Mouse (Mus musculus) thymus, postnatal 36 days (tissue): ENCODE measurements at regions not wholly inside any gene's neighbourhood (a gene's known extent, or its start where the extent isn't known, plus 50 kb on each side); places are given as distances from the start of the nearest gene placed in this dataset.
"Not testable (repeated sequence)": the region's sequence is repeated elsewhere in the genome, so short reads cannot be mapped to it uniquely, and the experiment has no call there.

ENCODE experiments used
- DNase-seq, 2 experiments: peaks; one replicate each; pipeline ENCODE4 v3.0.0; 2022; ENCODE audit warnings: mixed read lengths in 2 of 2

DNA sequence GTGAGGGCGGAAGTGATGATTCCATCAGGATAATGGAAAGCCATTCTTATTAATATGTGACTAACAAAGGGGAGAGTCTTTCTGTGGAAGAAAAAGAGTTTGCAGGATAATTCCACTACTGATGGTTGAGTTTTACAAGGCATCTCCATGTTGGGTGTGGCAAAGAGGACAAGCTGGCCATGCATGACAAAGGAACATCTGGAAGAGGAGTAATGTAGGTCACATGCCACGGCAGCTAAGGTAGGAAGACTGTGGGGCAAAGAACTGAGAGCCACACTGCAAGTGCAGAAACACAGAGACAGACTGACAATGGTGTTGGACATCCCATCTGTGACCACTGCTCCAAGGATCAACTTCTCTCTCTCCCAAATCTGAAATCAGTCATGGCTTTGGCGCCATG lies 196.4 kb upstream of the Gdi2 start:
- no peak for DNase-seq

DNA sequence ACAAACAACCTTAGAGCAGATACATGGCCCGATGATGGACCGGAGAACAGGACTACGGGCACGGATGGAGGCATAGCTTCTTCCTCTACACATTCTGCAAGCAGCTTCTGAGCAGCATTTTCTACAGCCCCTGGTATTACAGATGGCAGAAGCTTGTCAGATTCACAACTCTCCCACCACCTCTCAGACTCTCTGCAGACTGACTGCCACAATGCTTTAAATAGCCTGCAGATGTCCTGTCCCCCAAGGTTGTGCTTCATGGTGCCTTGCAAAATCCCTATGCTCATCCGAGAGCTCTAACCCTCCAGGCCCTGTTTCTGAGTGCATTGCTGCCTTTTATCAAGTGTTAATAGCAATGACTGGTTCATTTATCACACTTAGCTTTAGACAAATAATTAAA lies 194.3 kb upstream of the Gdi2 start:
- no peak for DNase-seq

DNA sequence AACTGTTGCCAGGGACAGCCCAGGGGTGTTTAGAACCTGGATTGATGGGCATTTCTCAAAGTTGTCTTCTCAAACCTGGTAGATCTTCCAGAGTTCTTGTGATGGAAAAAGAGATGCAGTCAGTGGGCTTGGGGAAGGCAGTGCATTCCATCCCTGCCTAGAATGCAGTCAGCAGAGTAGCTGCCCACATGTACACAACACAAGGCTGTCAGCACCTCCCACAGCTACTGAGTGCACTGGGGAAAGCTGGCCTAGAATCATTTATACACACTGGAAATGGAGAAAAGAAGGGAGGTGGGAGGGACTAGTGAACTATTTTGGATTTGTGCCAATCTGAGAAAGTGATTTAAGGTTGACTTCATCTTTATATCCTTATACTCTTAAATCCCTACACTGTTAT lies 183.0 kb upstream of the Gdi2 start:
- DNase-seq, result not testable (repeated sequence)

DNA sequence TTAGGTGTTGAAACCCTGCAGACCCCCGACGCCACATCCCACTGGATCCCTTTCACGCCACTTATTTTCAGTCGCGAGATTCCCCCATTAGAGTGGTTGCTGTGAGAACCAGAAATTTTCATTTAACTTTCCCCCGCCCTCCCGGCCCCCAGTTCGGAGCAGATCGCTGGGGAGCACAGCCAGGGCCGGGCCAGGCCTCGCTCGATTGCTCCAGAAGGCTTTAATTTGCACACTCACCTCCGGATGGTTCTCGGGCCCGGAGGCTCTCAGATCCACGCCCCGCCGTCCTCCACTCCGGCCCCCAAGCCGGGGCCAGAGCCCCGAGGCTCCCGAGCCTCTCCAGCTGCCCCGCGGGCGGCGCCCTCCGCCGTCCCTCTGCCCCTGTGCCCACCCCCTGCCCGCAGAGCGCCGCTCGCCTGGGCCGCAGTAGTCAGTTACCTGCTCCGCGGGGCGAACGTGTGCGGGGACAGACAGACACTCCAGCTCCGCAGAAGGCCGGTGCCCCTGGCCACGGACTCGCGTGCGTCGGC lies 179.7 kb upstream of the Gdi2 start:
- no peak for DNase-seq

DNA sequence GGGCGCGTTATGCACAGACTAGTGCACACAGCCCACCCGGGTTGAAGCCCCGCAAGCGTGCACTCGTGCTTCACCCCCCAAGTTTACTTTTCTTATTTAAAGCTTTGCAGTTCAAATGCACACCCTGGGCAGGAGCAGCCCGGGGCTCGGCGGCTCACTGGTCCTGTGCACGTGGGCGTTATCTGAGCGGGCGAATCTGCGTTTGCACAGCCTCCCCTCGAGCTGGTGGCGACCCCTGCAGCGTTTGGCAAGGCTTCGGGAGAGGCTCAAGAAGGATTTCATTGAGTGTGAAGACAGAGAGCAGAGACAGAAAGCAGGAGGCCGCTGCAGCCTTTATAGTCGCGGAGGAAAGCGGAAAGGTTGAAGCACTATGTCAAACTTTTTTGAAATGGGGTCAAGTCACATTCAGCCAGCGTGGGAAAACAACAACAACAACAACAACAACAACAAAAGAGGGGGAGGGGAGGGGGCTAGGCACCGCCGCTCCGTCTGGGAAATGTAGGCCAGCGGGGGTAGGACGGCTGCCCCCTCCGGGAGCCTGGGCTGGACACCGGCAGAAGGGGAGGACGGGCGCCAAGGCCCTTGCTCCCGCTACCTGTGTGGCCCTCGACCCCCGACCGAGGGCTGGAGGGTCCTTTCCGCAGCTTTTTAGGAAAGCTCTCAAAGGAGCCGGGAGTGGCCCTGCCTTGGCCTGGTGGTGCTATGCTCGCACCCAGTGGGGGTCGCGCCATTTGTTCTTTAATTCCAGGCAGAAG lies 178.7 kb upstream of the Gdi2 start:
- no peak for DNase-seq

DNA sequence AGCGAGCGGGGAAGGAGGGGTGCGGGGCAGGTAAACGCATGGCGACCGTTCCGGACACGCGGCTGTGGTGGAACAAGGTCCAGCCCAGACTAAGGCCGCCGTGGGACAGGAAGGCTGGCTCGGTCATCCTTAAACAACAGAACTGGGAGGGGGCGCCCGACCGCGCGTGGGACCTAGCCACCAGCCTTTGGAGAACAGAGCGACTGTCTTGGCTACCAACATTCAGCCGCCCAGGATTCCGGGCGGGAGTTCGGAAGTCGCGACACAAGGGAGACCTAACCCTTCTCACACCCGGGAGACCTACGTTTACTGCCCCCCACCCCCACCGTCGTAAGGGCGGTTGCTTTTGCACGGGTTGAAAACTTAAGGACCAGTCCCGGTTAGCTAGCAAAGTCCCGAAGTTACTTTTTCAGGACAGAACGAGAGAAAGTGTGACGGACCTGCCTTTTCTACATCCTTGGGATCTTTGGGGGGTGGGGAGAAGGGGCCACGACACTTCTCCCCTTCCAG lies 178.1 kb upstream of the Gdi2 start:
- not testable (repeated sequence) for DNase-seq

DNA sequence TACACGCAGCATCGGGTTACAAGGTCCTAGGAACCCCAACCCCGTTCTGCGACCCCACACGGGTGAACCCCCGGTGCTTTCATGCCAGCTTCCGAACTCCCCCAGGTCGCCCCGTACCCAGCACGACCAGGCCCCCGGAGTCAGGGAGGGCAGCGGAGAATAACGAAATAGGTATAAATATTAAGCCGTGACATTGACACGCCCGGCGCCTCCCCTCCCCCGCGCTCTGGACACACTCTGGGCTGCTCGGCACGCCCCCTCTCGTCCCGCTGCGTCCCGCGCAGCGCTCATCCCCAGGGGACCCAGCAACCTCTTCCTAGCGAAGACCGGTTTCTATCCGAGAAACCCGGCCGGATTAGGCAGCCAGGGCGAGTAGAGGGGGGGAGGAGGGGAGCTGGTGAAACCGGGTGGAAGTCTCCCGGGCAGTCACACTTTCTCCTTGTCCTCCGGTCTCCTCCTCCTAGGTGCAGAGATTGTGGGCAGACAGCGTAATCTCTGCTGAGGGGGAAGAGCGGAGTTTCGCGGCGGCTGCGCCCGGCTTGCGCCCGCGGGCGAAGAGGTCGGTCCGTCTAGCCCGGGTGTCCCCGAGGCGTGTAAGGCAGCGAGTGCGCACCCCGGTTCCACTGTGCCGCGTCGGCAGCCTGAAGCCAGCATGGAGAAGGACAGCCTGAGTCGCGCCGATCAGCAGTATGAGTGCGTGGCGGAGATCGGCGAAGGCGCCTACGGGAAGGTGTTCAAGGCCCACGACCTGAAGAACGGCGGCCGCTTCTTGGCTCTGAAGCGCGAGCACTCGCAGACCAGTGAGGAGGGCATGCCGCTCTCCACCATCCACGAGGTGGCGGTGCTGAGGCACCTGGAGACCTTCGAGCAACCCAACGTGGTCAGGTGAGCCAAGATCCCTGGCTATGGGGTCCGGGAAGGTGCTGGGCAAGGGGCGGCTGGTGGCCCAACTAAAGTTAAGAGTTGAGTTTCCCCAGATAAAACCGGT lies 177.1 kb upstream of the Gdi2 start:
- DNase-seq, result no peak

DNA sequence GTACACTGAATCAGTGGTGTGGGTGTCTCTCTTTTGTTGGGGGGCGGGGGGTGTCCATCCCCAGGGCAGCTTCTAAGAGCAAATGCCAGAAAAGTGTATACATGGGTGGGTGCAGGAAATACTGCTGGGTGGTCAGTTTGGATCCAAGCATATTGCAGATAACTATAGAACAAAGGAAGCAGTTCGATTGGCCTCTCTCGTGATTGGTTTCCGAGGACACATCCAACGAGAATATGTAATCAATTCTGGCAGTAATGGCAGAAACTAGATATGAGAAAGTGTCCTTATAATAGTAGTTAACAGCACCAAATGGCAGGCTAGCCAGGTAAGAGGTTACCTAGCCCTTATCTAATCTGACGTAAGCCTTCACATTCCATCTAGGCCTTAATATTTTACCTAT lies 165.2 kb upstream of the Gdi2 start:
- no peak for DNase-seq

DNA sequence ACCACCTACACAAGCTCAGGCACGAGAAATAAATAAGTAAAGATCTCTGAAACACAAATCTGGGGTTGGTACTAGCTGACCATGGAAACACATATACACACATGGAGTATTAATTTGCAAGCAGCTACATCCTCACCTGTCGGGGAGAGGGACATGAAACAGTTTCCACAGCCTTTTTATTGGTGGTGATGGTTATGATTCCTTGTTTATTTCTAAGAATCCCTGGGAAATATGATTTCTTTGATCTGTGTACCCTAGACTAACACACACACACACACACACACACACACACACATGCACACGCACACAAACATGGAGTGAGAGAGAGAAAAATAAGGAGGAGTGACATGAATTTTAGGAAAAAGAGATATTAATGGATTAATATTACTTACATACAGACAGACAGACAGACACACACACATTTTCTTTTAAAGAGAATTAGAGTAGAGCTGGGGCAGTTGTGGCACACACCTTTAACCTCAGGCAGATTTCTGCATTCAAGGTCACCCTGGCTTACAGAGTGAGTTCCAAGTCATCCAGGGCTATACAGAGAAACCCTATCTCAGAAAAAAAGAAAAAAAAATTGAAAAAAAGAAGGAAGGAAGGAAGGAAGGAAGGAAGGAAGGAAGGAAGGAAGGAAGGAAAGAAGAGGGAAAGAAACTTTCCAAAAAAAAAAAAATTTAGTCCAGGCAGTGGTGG lies 164.2 kb upstream of the Gdi2 start:
- DNase-seq, result not testable (repeated sequence)

DNA sequence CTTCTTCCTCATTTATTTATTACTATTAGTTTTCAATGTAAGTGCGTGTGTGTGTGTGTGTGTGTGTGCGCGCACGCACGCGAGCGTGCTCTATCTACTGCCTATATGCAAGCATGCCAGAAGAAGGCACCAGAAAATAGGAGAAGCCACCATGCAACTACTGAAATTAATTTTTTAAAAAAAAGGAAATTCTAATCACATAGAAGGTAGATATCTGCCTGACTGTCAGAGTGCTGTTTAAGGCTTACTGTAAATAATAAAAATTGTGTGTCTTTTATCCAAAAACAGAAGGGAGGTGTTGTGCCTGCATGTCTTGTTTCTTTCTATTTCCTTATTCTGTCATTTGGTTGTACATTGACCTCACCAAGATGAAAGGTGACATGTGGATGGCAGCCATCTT lies 163.1 kb upstream of the Gdi2 start:
- DNase-seq, result no peak

DNA sequence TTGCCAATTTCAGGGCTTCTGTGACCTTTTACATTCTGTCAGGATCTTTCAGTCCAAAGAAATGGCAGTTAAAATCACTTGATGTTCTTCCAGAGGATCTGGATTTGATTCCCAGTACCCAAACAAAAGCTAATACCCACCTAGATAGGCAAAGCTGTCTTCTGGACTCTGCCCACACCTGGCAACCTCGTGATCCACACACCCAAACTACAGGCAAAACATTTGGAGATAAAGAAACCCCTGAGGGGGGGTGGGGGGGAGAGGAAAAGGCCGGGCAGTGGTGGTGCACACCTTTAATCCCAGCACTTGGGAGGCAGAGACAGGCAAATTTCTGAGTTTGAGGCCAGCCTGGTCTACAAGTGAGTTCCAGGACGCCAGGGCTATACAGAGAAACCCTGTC lies 160.1 kb upstream of the Gdi2 start:
- not testable (repeated sequence) for DNase-seq

DNA sequence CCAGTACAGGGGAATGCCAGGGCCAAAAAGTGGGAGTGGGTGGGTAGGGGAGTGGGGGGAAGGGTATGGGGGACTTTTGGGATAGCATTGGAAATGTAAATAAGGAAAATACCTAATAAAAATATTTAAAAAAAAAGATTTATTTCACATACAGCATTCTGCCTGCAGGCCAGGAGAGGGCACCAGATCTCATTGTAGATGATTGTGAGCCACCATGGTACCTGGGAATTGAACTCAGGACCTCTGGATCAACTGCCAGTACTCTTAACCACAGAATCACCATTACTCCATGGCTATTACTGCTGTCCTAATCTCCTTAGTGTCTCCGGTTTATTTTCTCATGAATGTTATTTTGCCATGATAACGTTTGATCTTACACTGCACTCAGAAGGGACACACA lies 132.1 kb upstream of the Gdi2 start:
- DNase-seq, result not testable (repeated sequence)

DNA sequence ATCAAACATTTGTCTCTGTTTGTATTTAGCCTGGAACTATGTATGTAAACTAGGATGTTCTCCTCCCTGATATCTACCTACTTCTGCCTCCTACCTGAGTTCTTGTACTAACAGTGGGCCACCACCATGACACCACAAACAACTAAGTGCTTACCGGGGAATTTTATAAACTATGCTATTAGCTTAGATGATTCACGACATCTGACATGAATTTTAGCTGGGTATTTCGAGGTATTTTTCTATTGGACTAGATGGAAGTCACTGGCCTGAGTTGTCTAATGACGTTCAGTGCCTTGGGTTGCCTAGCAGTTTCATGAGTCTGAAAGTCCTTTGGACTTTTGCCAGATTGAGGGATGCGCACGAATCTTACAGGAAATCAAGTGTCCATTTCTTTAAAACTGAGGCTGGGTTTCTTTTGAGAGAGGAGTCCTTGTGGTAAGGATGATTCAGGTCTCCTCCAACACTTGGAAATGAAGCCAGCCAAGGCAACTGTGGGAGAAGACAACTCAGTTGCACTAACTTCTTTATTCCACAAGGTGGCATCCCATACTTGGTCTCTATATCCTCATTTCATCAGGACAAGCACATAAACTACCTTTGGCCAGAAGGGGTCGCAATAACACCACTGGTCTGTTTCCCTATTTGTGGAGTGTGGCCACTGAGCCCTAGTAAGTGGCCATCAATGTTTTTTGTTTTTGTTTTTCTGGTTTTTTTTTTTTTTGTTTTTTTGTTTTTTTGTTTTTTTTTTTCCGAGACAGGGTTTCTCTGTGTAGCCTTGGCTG lies 131.4 kb upstream of the Gdi2 start:
- DNase-seq, result peak; percentile 63 to 65

DNA sequence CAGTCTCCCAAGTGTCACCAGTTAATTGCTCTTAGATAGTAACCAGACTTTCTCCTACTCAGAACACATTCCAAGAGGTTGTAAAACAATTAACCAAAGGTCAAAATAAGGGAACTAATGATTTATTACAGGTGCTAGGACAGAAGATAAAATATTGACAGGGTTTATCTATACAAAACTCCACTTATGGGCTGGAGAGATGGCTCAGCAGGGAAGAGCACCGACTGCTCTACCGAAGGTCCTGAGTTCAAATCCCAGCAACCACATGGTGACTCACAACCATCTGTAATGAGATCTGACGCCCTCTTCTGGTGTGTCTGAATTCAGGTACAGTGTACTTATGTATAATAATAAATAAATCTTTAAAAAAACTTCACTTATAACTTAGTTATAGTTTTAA lies 127.6 kb upstream of the Gdi2 start:
- not testable (repeated sequence) for DNase-seq

DNA sequence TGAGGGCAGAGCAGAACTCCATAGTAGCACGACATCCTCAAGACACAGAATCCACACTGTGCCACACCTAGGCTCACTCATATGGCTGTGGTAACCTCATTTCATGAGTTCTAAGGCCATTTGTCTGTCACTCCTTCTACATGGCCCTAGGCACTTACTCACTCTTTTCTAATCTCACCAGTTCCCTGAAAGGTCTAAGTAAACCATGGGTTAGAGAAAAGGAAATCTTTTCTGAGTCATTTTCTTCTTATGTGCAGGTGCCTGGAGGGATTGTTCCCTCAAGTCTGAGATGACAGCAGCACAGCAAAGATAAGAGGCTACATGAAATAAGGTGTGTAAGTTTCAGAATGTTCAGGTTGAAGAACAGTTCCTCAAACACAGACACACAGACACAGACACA lies 120.8 kb upstream of the Gdi2 start:
- DNase-seq, result no peak

DNA sequence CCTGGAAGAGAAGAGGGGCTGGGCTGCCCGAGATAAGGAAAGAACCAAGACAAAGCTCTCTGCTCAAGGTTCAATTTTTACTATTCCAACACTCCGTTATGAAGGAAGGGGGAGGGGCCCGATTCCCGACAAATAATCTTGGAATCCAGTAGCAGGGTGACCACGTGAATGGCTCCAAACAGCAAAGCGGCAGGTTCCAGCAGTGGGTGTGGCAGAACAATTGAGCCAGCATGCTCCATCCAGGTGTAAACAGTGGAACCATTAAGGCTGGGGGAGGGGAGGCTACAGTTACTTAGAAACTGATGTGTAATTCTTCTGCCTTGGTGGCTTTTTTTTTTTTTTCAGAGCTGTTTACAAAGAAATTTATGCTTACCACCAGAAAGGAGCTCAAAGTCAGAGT lies 82.5 kb upstream of the Gdi2 start:
- DNase-seq, result not testable (repeated sequence)

DNA sequence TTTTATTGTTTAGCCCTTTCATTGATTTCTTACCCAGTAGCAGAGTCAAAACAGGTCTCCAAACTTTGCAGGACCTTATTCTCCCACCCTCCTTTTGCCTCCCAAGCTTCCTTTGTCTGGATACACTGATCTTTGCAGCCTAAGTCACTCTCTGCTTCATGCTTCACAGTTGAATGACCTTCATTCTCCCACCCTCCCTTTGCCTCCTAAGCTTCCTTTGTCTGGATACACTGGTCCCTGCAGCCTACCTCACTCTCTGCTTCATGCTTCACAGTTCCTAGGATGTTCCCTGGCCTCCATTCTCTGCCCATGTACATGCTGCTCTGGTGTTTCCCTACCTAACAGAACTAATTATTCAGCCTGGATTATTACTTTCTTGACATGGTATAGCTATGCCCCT lies 61.0 kb upstream of the Gdi2 start:
- DNase-seq, result no peak

DNA sequence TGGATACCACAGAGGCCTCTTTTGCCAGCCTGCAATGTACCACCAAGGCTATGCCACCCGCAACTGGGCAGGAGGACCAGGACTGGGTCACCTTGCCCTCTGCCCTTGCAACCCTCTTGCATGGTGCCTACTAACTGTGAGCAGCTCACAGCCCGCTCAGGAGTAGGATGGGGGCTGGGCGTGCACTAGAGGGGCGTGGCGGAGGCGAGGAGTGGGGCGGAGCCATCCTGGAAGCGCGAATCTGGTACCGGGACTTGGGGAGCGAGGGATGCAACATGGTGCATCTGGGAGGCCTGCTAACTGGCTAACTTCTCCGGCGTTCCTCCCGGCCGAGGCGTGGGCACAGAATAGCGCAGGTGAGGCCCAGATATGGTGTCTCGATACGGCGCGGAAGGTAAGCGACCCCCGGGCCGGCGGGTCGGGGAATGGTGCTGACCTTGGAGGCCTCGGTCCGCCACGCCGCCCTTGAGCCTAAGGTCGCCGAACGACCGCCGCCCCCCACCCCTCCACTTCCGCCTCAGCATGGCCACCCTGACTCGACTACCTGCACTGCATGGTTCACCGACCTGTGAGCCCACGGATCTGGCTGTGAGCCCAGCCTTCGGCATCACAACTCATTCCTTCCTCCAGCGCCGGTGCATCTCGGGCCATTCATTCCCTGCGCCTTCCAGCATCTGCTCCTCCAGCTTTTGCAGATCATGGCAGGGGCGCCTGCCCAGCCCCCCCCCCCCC lies 59.7 kb upstream of the Gdi2 start:
- peak; percentile 68 to 72 for DNase-seq
